Mouse (Mus musculus) lung, postnatal 0 days (tissue): Measurements from ENCODE around the gene Acaa1b.

Source experiments
- CTCF ChIP-seq: IDR thresholded peaks from 2 replicates; pipeline ENCODE4 v1.5.1; 2016; ENCODE audit warnings: antibody characterized with exemption, mild to moderate bottlenecking
- EP300 ChIP-seq: IDR thresholded peaks from 2 replicates; pipeline ENCODE4 v1.6.1; 2016; ENCODE audit warnings: antibody characterized with exemption, mild to moderate bottlenecking, control low read depth

GRCm38 (mm10) chr9:119145137-119145536, 11.8 kb downstream of the Acaa1b start:
- TF ChIP-seq CTCF (no peak), EP300 (no peak)
